Mouse (Mus musculus): Measurements from ENCODE around the gene Gm49027.

DNA sequence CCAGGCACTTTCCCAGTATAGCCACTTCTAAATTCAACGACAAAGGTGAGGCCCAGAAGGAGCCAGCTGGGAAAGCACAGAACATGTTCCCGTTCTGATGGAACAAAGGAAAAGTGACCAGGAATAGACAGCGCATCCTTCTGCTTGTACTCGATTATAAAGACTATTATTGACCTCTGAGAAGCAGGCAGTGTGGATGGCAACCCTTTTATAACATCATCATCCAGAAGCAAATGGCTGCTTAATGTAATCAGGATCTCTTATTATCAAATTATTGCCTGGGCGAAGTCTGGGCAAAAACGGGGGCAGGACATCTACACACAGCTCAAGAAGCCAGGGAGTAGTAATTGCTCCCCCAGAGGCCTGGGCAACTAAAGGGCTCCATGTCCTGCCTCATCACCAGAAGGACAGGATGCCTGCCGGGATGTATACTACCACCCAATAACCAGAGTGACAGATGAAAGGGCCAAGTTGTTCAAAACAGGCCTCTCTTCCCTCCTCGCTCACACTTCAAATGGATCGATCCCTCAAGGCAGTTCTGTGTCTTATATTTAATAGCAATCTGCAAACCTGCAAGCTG is 718 bp upstream of the Gm49027 start:
- TF ChIP-seq CTCF (IDR thresholded peaks at IDR 0.05; ENCODE audit: extremely low read depth, insufficient read depth, insufficient read length, insufficient replicate concordance) (no peak), POLR2A (IDR thresholded peaks at IDR 0.05; ENCODE audit: low read depth, low read length) (no peak)

Data from spleen, adult 2 months (tissue).